Mouse (Mus musculus) hindbrain, embryonic 15.5 days (tissue): ENCODE results near the gene Btg1. TPM values are rescaled to one million over a fixed set of nuclear protein-coding genes. Genes with fewer than 3 reads are reported as not detected.

Experiments
- ATAC-seq: fragments of 200-750 bp; cut with Nextera tagmentation; 2 replicates; pipeline ENCODE4 v1.8.0; 2017; ENCODE audit warnings: low read depth, moderate number of reproducible peaks, moderate TSS enrichment; ENCODE audit not compliant: low FRiP score
- H3K27ac ChIP-seq: fragments of 300-500 bp; sonication (generic); replicated peaks from 2 replicates; pipeline ENCODE4 v1.5.1; 2015; ENCODE audit warnings: mild to moderate bottlenecking, inconsistent platforms
- H3K27me3 ChIP-seq: fragments of 300-500 bp; sonication (generic); 2 replicates; pipeline ENCODE4 v1.6.1; 2015; ENCODE audit warnings: control low read depth, inconsistent platforms
- H3K36me3 ChIP-seq: fragments of 300-500 bp; sonication (generic); 2 replicates; pipeline ENCODE4 v1.6.1; 2015; ENCODE audit warnings: control low read depth, inconsistent platforms
- H3K4me1 ChIP-seq: fragments of 300-500 bp; sonication (generic); replicated peaks from 2 replicates; pipeline ENCODE4 v1.6.1; 2015; ENCODE audit warnings: control low read depth, inconsistent platforms
- H3K4me2 ChIP-seq: fragments of 300-500 bp; sonication (generic); 2 replicates; pipeline ENCODE4 v1.6.1; 2015; ENCODE audit warnings: moderate library complexity, mild to moderate bottlenecking, inconsistent platforms
- H3K4me3 ChIP-seq: fragments of 300-500 bp; sonication (generic); 2 replicates; pipeline ENCODE4 v1.5.1; 2015; ENCODE audit warnings: mild to moderate bottlenecking, inconsistent platforms
- H3K9ac ChIP-seq: fragments of 300-500 bp; sonication (generic); 2 replicates; pipeline ENCODE4 v1.6.1; 2015; ENCODE audit warnings: inconsistent platforms
- H3K9me3 ChIP-seq: fragments of 300-500 bp; sonication (generic); 2 replicates; pipeline ENCODE4 v1.6.1; 2016; ENCODE audit warnings: control low read depth, inconsistent platforms
- WGBS: fragments of 180-500 bp; shearing (Covaris S2); methylation state at CpG from one replicate; pipeline ENCODE4 v1.1.7; 2015; 5-methylcytosine and 5-hydroxymethylcytosine counted together
- polyA plus RNA-seq: library from polyadenylated mRNA; unstranded; fragments of >200 nt; fragmentation: Nextera tagmentation; extraction: Ambion mirVana; gene quantifications from 2 replicates; pipeline ENCODE4 v1.2.1, GENCODE M21; 2015

Btg1 gene
- polyA plus RNA-seq, 1 experiment from 2014 or later, result 43.2 TPM

GRCm38 (mm10) chr10:96589781-96590180 is 27.0 kb upstream of the Btg1 start:
- ATAC-seq, result no peak

GRCm38 (mm10) chr10:96592089-96592488 is 24.7 kb upstream of the Btg1 start:
- Histone ChIP-seq H3K9me3 (no peaks in the 10 kb centered on the region), H3K27ac (no peak overlapping the region), H3K36me3 (no peaks in the 10 kb centered on the region), H3K4me3 (no peak overlapping the region), H3K9ac (no peak overlapping the region), H3K4me1 (no peaks in the 10 kb centered on the region), H3K27me3 (no peaks in the 10 kb centered on the region), H3K4me2 (no peak overlapping the region)
- 69% methylated on average over 1 of the region's 2 CpGs for WGBS
- ATAC-seq, result no peak

More at GRCm38 (mm10) chr10:96589781-96590180, 27.0 kb upstream of the Btg1 start:
- H3K4me1 ChIP-seq, result no peaks in the 10 kb centered on the region
- WGBS, result 92% methylated on average over 5 of the region's 5 CpGs
- no peaks in the 10 kb centered on the region for H3K27me3 ChIP-seq
- H3K4me2 ChIP-seq, result no peak overlapping the region
- H3K27ac ChIP-seq, result no peak overlapping the region
- no peak overlapping the region for H3K4me3 ChIP-seq
- no peaks in the 10 kb centered on the region for H3K9me3 ChIP-seq
- no peaks in the 10 kb centered on the region for H3K36me3 ChIP-seq
- H3K9ac ChIP-seq, result no peak overlapping the region

GRCm38 (mm10) chr10:96595435-96596132 is 21.2 kb upstream of the Btg1 start:
- ATAC-seq, result no peak
- no peak overlapping the region for H3K9ac ChIP-seq
- H3K36me3 ChIP-seq, result no peaks in the 10 kb centered on the region
- H3K27ac ChIP-seq, result no peak overlapping the region
- WGBS, result 92% methylated on average over 10 of the region's 10 CpGs
- H3K9me3 ChIP-seq, result no peaks in the 10 kb centered on the region
- no peaks in the 10 kb centered on the region for H3K27me3 ChIP-seq
- no peak overlapping the region for H3K4me3 ChIP-seq
- no peak overlapping the region for H3K4me2 ChIP-seq
- H3K4me1 ChIP-seq, result no peaks in the 10 kb centered on the region

GRCm38 (mm10) chr10:96596411-96596810 is 20.4 kb upstream of the Btg1 start:
- WGBS, result 84% methylated on average over 7 of the region's 7 CpGs
- no peaks in the 10 kb centered on the region for H3K9me3 ChIP-seq
- H3K4me3 ChIP-seq, result no peak overlapping the region
- no peak for ATAC-seq
- H3K9ac ChIP-seq, result no peak overlapping the region
- H3K27me3 ChIP-seq, result no peaks in the 10 kb centered on the region
- H3K27ac ChIP-seq, result no peak overlapping the region
- H3K4me2 ChIP-seq, result no peak overlapping the region
- no peaks in the 10 kb centered on the region for H3K36me3 ChIP-seq
- no peaks in the 10 kb centered on the region for H3K4me1 ChIP-seq

- ATAC-seq, result no peak
- WGBS, result 93% methylated on average over 5 of the region's 5 CpGs
- Histone ChIP-seq H3K27ac (no peak overlapping the region), H3K9ac (no peak overlapping the region), H3K4me3 (no peak overlapping the region), H3K4me2 (no peak overlapping the region), H3K9me3 (no peaks in the 10 kb centered on the region), H3K27me3 (no peaks in the 10 kb centered on the region), H3K36me3 (no peaks in the 10 kb centered on the region), H3K4me1 (no peaks in the 10 kb centered on the region)
Observed at GRCm38 (mm10) chr10:96599641-96600040, 17.2 kb upstream of the Btg1 start.

GRCm38 (mm10) chr10:96601670-96602069 is 15.1 kb upstream of the Btg1 start:
- no peaks in the 10 kb centered on the region for H3K4me1 ChIP-seq
- no peak for ATAC-seq
- no peak overlapping the region for H3K27ac ChIP-seq
- H3K36me3 ChIP-seq, result no peaks in the 10 kb centered on the region
- no peak overlapping the region for H3K4me2 ChIP-seq
- WGBS, result 94% methylated on average over 4 of the region's 4 CpGs
- no peaks in the 10 kb centered on the region for H3K9me3 ChIP-seq
- H3K27me3 ChIP-seq, result no peaks in the 10 kb centered on the region
- H3K9ac ChIP-seq, result no peak overlapping the region
- H3K4me3 ChIP-seq, result no peak overlapping the region

GRCm38 (mm10) chr10:96602339-96602738 is 14.5 kb upstream of the Btg1 start:
- Histone ChIP-seq H3K27ac (no peak overlapping the region), H3K4me3 (no peak overlapping the region), H3K4me1 (no peaks in the 10 kb centered on the region), H3K9ac (no peak overlapping the region), H3K36me3 (no peaks in the 10 kb centered on the region), H3K9me3 (no peaks in the 10 kb centered on the region), H3K27me3 (no peaks in the 10 kb centered on the region), H3K4me2 (no peak overlapping the region)
- ATAC-seq, result no peak
- 79% methylated on average over 3 of the region's 3 CpGs for WGBS

GRCm38 (mm10) chr10:96605168-96605567 is 11.6 kb upstream of the Btg1 start:
- no peak for ATAC-seq
- H3K9me3 ChIP-seq, result no peaks in the 10 kb centered on the region
- H3K27me3 ChIP-seq, result no peaks in the 10 kb centered on the region
- WGBS, result 86% methylated on average over 1 of the region's 1 CpGs
- no peak overlapping the region for H3K4me3 ChIP-seq
- no peaks in the 10 kb centered on the region for H3K4me1 ChIP-seq
- H3K36me3 ChIP-seq, result no peaks in the 10 kb centered on the region
- no peak overlapping the region for H3K27ac ChIP-seq
- H3K9ac ChIP-seq, result no peak overlapping the region
- H3K4me2 ChIP-seq, result no peak overlapping the region

- H3K36me3 ChIP-seq, result no peaks in the 10 kb centered on the region
- H3K4me2 ChIP-seq, result no peak overlapping the region
- ATAC-seq, result no peak
- no peaks in the 10 kb centered on the region for H3K4me1 ChIP-seq
- H3K4me3 ChIP-seq, result no peak overlapping the region
- H3K9ac ChIP-seq, result no peak overlapping the region
- H3K27ac ChIP-seq, result no peak overlapping the region
- H3K9me3 ChIP-seq, result no peaks in the 10 kb centered on the region
- WGBS, result 91% methylated on average over 2 of the region's 2 CpGs
- no peaks in the 10 kb centered on the region for H3K27me3 ChIP-seq
Observed at GRCm38 (mm10) chr10:96605856-96606255, 10.9 kb upstream of the Btg1 start.

- ATAC-seq, result no peak
- no peak overlapping the region for H3K4me2 ChIP-seq
- no peaks in the 10 kb centered on the region for H3K4me1 ChIP-seq
- no peak overlapping the region for H3K4me3 ChIP-seq
- no peaks in the 10 kb centered on the region for H3K27me3 ChIP-seq
- H3K27ac ChIP-seq, result no peak overlapping the region
- 87% methylated on average over 4 of the region's 4 CpGs for WGBS
- H3K9ac ChIP-seq, result no peak overlapping the region
- H3K9me3 ChIP-seq, result no peaks in the 10 kb centered on the region
- no peaks in the 10 kb centered on the region for H3K36me3 ChIP-seq
Observed at GRCm38 (mm10) chr10:96607617-96608185, 9.1 kb upstream of the Btg1 start.

- Histone ChIP-seq H3K9me3 (no peaks in the 10 kb centered on the region), H3K9ac (no peak overlapping the region), H3K4me3 (no peak overlapping the region), H3K27me3 (no peaks in the 10 kb centered on the region), H3K4me1 (no peaks in the 10 kb centered on the region), H3K36me3 (no peaks in the 10 kb centered on the region), H3K4me2 (no peak overlapping the region), H3K27ac (no peak overlapping the region)
- no peak for ATAC-seq
- WGBS, result 81% methylated on average over 8 of the region's 8 CpGs
Observed at GRCm38 (mm10) chr10:96609356-96610345, 7.2 kb upstream of the Btg1 start.
